Mouse (Mus musculus): ENCODE data around the gene Ly6g5c. TPM values are rescaled to one million over a fixed set of nuclear protein-coding genes. Genes with fewer than 3 reads are reported as not detected.

Gene Ly6g5c
- polyA plus RNA-seq, 2 experiments from 2014 or later = not detected

DNA sequence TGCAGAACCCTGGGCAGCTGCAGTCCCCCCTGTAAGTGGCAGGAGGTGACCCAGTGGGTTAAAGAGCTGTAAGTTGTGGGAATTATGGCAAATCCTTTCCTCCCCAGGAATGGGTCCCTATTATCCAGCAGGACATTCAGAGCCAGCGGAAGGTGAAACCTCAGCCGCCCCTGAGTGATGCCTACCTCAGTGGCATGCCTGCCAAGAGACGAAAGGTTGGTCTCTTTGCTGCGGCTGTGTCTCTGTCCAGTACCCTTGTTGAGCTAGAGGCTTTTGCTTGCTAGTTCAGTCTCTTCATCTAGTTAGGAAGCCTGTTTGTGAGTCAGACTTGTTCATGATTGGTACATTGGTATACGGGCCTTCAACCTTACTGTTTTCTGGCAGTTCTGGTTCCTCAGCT lies 38.1 kb downstream of the Ly6g5c start:
- ATAC-seq = no peak

DNA sequence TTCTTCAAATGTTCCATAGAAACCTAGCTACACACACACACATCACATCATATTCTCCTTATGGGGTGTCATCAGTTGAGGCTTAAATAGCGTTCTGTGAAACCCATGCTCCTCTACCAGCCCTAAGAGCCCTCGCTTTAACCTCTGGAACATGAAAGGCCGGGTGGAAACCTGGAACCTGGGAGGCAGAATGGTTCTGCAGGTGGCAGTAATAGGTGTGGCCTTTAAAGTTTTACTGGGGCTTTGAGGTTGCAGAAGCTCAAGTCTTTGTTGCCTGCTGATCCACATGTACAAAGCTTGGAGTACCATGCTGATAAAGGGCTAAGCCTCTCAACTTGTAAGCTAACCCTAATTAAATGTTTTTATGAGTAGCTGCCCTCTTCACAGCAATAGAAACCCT lies 39.3 kb downstream of the Ly6g5c start:
- no peak for ATAC-seq

- no peak for ATAC-seq
These were observed 40.0 kb downstream of the Ly6g5c start for GRCm38 (mm10) chr17:35147922-35148639.

DNA sequence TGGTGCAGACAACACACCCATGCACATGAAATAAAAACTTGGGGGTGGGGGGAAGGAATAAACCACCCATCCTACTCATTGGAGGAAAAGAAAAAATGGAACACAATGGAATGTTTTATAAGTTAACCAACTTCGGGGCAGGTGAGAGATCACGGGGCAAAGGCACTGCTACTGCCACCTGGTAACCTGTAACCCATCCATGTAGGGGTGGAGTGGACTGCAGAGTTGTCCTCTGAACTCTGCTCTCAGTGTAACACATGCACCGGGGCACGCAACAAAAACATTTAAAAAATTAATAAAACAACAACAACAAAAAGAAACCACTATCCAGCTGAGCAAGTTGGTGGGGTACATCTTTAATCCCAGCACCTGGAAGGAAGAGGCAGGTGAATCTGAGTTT lies 44.0 kb downstream of the Ly6g5c start:
- no peak for ATAC-seq

GRCm38 (mm10) chr17:35153077-35153476 lies 45.0 kb downstream of the Ly6g5c start:
- no peak for ATAC-seq

- no peak for ATAC-seq
These were observed 45.9 kb downstream of the Ly6g5c start for GRCm38 (mm10) chr17:35153931-35154330.

DNA sequence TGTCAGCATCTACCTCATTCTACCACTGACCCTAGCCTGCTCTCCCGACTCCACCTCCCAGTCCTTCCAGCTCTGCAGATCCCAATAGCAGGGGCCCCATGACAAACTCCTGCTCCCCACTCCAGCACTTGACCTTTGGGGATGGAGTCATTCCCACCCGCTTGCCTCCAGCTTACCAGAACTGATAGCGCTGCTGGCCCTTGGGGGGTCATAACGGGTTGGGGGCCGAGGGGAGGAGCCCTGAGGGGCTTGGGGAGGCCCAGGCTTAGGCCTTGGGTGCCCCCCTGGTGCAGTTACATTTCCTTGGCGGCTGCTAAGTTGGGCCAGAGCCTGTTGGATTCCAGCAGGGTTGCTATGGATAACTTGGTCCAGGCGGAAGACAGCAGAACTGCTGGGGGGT lies 46.5 kb downstream of the Ly6g5c start:
- ATAC-seq = no peak

- ATAC-seq = no peak
These were observed 47.4 kb downstream of the Ly6g5c start for GRCm38 (mm10) chr17:35155451-35155850.

DNA sequence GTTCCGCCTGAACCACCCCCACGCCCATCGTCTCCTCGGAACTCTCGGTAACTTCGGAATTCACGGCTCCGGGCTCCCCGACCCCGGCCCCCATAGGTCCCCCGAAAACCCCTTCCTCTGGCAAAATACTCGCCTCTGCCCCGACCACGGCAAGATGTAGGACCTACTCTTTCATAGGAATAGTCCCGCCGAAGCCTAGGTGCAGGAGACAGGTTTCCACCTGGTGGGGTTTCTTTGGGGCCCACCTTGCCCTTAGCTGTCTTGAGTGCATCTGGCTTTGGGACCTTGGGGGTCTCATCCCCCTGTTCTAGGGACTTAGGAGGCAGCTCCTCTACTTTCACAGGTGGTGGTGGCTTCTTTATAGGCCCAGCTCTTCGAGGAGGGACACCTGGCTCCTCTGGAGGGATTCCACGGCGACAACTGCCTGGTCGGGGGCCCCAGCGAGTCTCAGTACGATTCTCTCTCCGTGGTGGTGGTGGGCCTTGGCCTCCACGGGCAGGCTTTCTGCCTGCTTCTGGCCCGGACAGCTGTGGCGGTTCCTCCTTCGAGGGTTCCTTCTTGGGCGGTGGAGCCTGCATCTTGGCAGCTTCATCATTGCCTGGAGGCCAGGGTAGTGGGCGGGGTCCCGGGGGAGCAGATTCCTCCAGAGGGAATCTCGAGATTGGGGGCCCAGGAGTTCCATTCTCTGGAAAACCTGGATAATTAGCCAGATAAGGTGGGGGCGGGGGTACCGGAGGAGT lies 48.6 kb downstream of the Ly6g5c start:
- no peak for ATAC-seq

DNA sequence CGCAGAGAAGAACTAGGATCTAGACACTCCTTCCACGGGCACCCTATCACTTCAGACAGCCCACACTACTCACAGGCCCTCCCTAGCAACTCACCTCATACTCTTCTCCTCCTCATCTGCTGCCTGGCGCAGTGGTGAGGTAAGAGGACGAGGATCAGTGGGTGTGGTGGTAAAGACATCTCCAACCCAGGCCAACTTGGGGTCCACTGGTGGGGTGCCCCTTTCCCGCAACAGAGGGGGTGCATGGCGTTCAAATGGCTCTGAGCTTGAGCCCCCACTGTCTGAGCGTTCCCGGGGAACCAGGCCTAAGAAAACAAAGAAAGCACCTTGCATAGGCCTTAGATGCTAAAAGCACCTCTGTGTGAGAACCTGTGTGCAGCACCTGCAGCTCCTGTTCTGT lies 49.2 kb downstream of the Ly6g5c start:
- no peak for ATAC-seq

- no peak for ATAC-seq
These were observed 49.6 kb downstream of the Ly6g5c start for GRCm38 (mm10) chr17:35157661-35158175.

DNA sequence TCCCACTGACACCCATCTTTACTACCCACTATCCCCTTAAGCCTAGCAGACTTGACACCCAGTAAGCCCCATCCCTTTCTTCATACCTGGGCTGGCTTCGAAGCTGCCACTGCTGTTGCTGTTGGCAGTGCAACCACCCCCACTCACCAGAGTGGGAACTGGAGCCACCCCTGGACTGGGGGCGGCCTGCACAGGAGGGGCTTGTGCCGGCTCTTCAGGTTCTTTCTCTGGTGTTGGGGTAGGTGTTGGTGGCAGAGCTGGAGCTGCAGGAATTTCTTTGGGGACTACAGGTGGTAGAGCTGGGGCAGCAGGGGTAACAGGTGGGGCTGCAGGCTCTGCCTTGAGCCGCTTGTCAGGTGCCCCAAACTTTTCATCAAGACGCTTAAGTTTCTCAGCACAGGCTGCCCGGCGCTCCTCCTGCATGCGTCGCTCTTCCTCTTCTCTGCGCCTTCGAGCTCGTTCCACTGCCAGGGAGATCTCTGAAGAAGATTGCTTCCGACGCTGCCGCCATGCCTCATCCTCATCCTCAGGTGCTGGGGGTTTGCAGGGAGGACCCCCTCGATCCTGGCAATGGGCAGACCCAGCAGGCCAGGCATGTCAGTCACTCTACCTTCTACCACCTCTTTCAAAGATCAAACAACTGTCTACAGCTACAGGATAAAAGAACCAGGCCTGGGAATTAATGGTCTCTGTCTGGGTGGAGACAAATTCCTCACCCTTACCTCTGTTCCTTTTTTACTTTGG lies 50.9 kb downstream of the Ly6g5c start:
- no peak for ATAC-seq

DNA sequence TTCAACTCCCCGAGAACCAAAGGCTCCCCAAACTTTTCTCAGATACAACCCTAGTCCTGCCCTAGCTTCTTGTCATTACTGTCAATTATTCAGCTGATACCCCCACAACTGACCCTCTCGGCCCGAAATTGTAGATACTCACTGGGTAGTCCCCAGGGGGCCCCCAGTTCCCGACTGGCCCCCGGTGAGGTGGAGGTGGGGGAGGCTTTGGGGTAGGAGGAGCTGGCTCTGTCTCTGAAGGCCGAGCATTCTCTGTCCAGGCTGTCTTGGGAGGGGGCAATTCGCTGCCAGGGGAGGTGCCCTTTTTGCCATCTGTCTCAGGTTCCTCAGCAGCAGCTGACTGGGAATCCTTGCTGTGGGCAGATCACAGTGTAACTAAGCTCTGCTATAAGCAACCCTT lies 51.6 kb downstream of the Ly6g5c start:
- ATAC-seq = no peak

DNA sequence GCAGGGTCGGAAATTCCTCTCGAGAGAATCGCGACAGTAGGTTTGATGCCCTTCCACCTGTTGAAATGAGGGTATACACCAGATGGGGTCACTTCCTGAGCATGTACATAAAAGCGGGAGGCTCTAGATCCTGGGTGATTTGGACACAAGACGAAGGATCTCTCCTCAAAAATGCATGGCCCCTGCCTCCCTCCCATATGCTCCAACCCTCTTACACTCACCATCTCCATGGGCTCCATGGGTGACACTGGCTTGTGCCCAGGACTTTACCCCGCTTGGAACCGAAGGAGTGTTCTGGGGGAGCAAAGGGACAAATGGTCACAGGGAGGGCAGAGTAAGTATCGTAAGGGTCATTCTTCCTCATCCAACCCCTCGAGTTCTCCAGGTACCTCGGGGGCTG lies 53.3 kb downstream of the Ly6g5c start:
- no peak for ATAC-seq

Other genes starting within 250 kb of the Ly6g5c start
- gene Cfb, start 245.8 kb upstream of the Ly6g5c start, polyA plus RNA-seq (2017; shearing (Covaris generic)) = under 1 TPM; 0.27 to 0.61 TPM
- not detected for gene Zbtb12, start 228.8 kb upstream of the Ly6g5c start, polyA plus RNA-seq (2017; shearing (Covaris generic))
- not detected for gene Gm20547, start 226.2 kb upstream of the Ly6g5c start, polyA plus RNA-seq (2017; shearing (Covaris generic))
- 1 to 10 TPM; 1.1 to 2.5 TPM for gene C2, start 210.0 kb upstream of the Ly6g5c start, polyA plus RNA-seq (2017; shearing (Covaris generic))
- 10 to 100 TPM; 21.8 to 30.5 TPM for gene Ehmt2, start 209.8 kb upstream of the Ly6g5c start, polyA plus RNA-seq (2017; shearing (Covaris generic))
- gene Slc44a4, start 193.8 kb upstream of the Ly6g5c start, polyA plus RNA-seq (2017; shearing (Covaris generic)) = not detected
- 10 to 100 TPM; 32.5 to 40.6 TPM for gene Neu1, start 177.0 kb upstream of the Ly6g5c start, polyA plus RNA-seq (2017; shearing (Covaris generic))
- gene Hspa1b, start 149.0 kb upstream of the Ly6g5c start, polyA plus RNA-seq (2017; shearing (Covaris generic)) = 1 to 10 TPM in 1 of 2 experiments, under 1 TPM in 1; 0.84 to 3.7 TPM
- 1 to 10 TPM in 1 of 2 experiments, not detected in 1; 3.1 TPM for gene Gm20481, start 138.4 kb upstream of the Ly6g5c start, polyA plus RNA-seq (2017; shearing (Covaris generic))
- 1 to 10 TPM in 1 of 2 experiments, not detected in 1; 1.1 TPM for gene Hspa1a, start 136.1 kb upstream of the Ly6g5c start, polyA plus RNA-seq (2017; shearing (Covaris generic))
- gene Hspa1l, start 135.6 kb upstream of the Ly6g5c start, polyA plus RNA-seq (2017; shearing (Covaris generic)) = 1 to 10 TPM in 1 of 2 experiments, under 1 TPM in 1; 0.17 to 1.3 TPM
- gene Lsm2, start 126.4 kb upstream of the Ly6g5c start, polyA plus RNA-seq (2017; shearing (Covaris generic)) = 10 to 100 TPM; 51.4 to 54.8 TPM
- gene Vars, start 107.3 kb upstream of the Ly6g5c start, polyA plus RNA-seq (2017; shearing (Covaris generic)) = 10 to 100 TPM; 28.4 to 31.6 TPM
- under 1 TPM; 0.12 to 0.14 TPM for gene Vwa7, start 91.7 kb upstream of the Ly6g5c start, polyA plus RNA-seq (2017; shearing (Covaris generic))
- gene Sapcd1, start 80.3 kb upstream of the Ly6g5c start, polyA plus RNA-seq (2017; shearing (Covaris generic)) = 1 to 10 TPM; 2.7 to 2.8 TPM
- gene Msh5, start 61.5 kb upstream of the Ly6g5c start, polyA plus RNA-seq (2017; shearing (Covaris generic)) = 1 to 10 TPM; 1.8 to 2.5 TPM
- gene Clic1, start 58.3 kb upstream of the Ly6g5c start, polyA plus RNA-seq (2017; shearing (Covaris generic)) = 100 to 1,000 TPM; 490 to 619 TPM
- gene Ddah2, start 49.2 kb upstream of the Ly6g5c start, polyA plus RNA-seq (2017; shearing (Covaris generic)) = 1 to 10 TPM; 1.1 to 6.3 TPM
- not detected for gene Ly6g6c, start 42.9 kb upstream of the Ly6g5c start, polyA plus RNA-seq (2017; shearing (Covaris generic))
- gene Mpig6b, start 42.1 kb upstream of the Ly6g5c start, polyA plus RNA-seq (2017; shearing (Covaris generic)) = not detected
- not detected for gene Ly6g6e, start 31.4 kb upstream of the Ly6g5c start, polyA plus RNA-seq (2017; shearing (Covaris generic))
- not detected for gene Ly6g6d, start 30.2 kb upstream of the Ly6g5c start, polyA plus RNA-seq (2017; shearing (Covaris generic))
- gene Ly6g6f, start 22.7 kb upstream of the Ly6g5c start, polyA plus RNA-seq (2017; shearing (Covaris generic)) = not detected
- gene Abhd16a, start 19.0 kb upstream of the Ly6g5c start, polyA plus RNA-seq (2017; shearing (Covaris generic)) = 10 to 100 TPM; 23.5 to 27.2 TPM
- gene Ly6g5b, start 7.1 kb downstream of the Ly6g5c start, polyA plus RNA-seq (2017; shearing (Covaris generic)) = 1 to 10 TPM; 2.5 to 2.8 TPM
- gene Gpank1, start 13.2 kb downstream of the Ly6g5c start, polyA plus RNA-seq (2017; shearing (Covaris generic)) = 10 to 100 TPM; 80.4 to 86.0 TPM
- 100 to 1,000 TPM; 243 to 284 TPM for gene Csnk2b, start 13.8 kb downstream of the Ly6g5c start, polyA plus RNA-seq (2017; shearing (Covaris generic))
- gene D17H6S53E, start 18.1 kb downstream of the Ly6g5c start, polyA plus RNA-seq (2017; shearing (Covaris generic)) = 10 to 100 TPM; 24.2 to 33.4 TPM
- gene Apom, start 23.8 kb downstream of the Ly6g5c start, polyA plus RNA-seq (2017; shearing (Covaris generic)) = under 1 TPM in 1 of 2 experiments, not detected in 1; 0.32 TPM
- gene Bag6, start 26.9 kb downstream of the Ly6g5c start, polyA plus RNA-seq (2017; shearing (Covaris generic)) = 10 to 100 TPM; 16.9 to 31.5 TPM
- gene Prrc2a, start 56.6 kb downstream of the Ly6g5c start, polyA plus RNA-seq (2017; shearing (Covaris generic)) = 10 to 100 TPM; 43.0 to 75.1 TPM
- 1 to 10 TPM; 1.8 to 3.7 TPM for gene Aif1, start 67.8 kb downstream of the Ly6g5c start, polyA plus RNA-seq (2017; shearing (Covaris generic))
- 10 to 100 TPM in 1 of 2 experiments, 1 to 10 TPM in 1; 7.3 to 10.0 TPM for gene Lst1, start 80.2 kb downstream of the Ly6g5c start, polyA plus RNA-seq (2017; shearing (Covaris generic))
- gene Ltb, start 86.2 kb downstream of the Ly6g5c start, polyA plus RNA-seq (2017; shearing (Covaris generic)) = 100 to 1,000 TPM; 154 to 344 TPM
- gene Tnf, start 93.7 kb downstream of the Ly6g5c start, polyA plus RNA-seq (2017; shearing (Covaris generic)) = 10 to 100 TPM; 15.3 to 23.5 TPM
- 10 to 100 TPM; 82.7 to 99.0 TPM for gene Lta, start 97.1 kb downstream of the Ly6g5c start, polyA plus RNA-seq (2017; shearing (Covaris generic))
- 1 to 10 TPM in 1 of 2 experiments, under 1 TPM in 1; 0.79 to 1.4 TPM for gene Gm16181, start 112.6 kb downstream of the Ly6g5c start, polyA plus RNA-seq (2017; shearing (Covaris generic))
- gene Atp6v1g2, start 125.4 kb downstream of the Ly6g5c start, polyA plus RNA-seq (2017; shearing (Covaris generic)) = 1 to 10 TPM; 6.3 to 8.2 TPM
- 1 to 10 TPM; 2.0 to 2.2 TPM for gene Nfkbil1, start 127.5 kb downstream of the Ly6g5c start, polyA plus RNA-seq (2017; shearing (Covaris generic))
- 100 to 1,000 TPM; 255 to 357 TPM for gene Ddx39b, start 133.5 kb downstream of the Ly6g5c start, polyA plus RNA-seq (2017; shearing (Covaris generic))
- gene H2-D1, start 154.5 kb downstream of the Ly6g5c start, polyA plus RNA-seq (2017; shearing (Covaris generic)) = 1,000 to 10,000 TPM; 4,417 to 6,162 TPM
- gene H2-Q1, start 212.1 kb downstream of the Ly6g5c start, polyA plus RNA-seq (2017; shearing (Covaris generic)) = under 1 TPM in 1 of 2 experiments, not detected in 1; 0.13 TPM
- 10 to 100 TPM in 1 of 2 experiments, 1 to 10 TPM in 1; 9.8 to 10.8 TPM for gene H2-Q2, start 234.0 kb downstream of the Ly6g5c start, polyA plus RNA-seq (2017; shearing (Covaris generic))

Measured in CD4-positive, CD25-positive, alpha-beta regulatory T cell, adult 4 months (primary cell).